Mouse (Mus musculus) liver, adult (tissue): ENCODE results near the gene Xrcc4.

ENCODE experiments used
- GATA4 ChIP-seq: IDR thresholded peaks from 2 replicates; pipeline ENCODE4 v1.6.1; 2014; ENCODE audit warnings: mild to moderate bottlenecking, low read length; ENCODE audit not compliant: insufficient replicate concordance

Xrcc4 gene

GRCm38 (mm10) chr13:89791475-89791874, 297.9 kb downstream of the Xrcc4 start:
- no peak for TF ChIP-seq GATA4

GRCm38 (mm10) chr13:89782886-89783285, 306.5 kb downstream of the Xrcc4 start:
- TF ChIP-seq GATA4 = no peak

GRCm38 (mm10) chr13:89780276-89780675, 309.1 kb downstream of the Xrcc4 start:
- TF ChIP-seq GATA4 = no peak

- no peak for TF ChIP-seq GATA4
Measured at GRCm38 (mm10) chr13:89779208-89779911, 310.0 kb downstream of the Xrcc4 start.

- TF ChIP-seq GATA4 = no peak
Measured at GRCm38 (mm10) chr13:89777764-89778163, 311.6 kb downstream of the Xrcc4 start.

GRCm38 (mm10) chr13:89777146-89777545, 312.3 kb downstream of the Xrcc4 start:
- no peak for TF ChIP-seq GATA4

GRCm38 (mm10) chr13:89766551-89766950, 322.9 kb downstream of the Xrcc4 start:
- TF ChIP-seq GATA4 = no peak

GRCm38 (mm10) chr13:89765966-89766365, 323.4 kb downstream of the Xrcc4 start:
- no peak for TF ChIP-seq GATA4

- TF ChIP-seq GATA4 = no peak
Measured at GRCm38 (mm10) chr13:89762339-89762738, 327.1 kb downstream of the Xrcc4 start.

- no peak for TF ChIP-seq GATA4
Measured at GRCm38 (mm10) chr13:89756347-89756746, 333.1 kb downstream of the Xrcc4 start.

GRCm38 (mm10) chr13:89743201-89743600, 346.2 kb downstream of the Xrcc4 start:
- no peak for TF ChIP-seq GATA4

GRCm38 (mm10) chr13:89742686-89743200, 346.7 kb downstream of the Xrcc4 start:
- no peak for TF ChIP-seq GATA4

- no peak for TF ChIP-seq GATA4
Measured at GRCm38 (mm10) chr13:89741766-89742685, 347.4 kb downstream of the Xrcc4 start, which contains the start of gene Vcan. Gene Vcan, minus strand, starts transcription at chr13:89742509.

- TF ChIP-seq GATA4 = no peak
Measured at GRCm38 (mm10) chr13:89741116-89741551, 348.3 kb downstream of the Xrcc4 start.

GRCm38 (mm10) chr13:89740243-89741115, 348.9 kb downstream of the Xrcc4 start:
- no peak for TF ChIP-seq GATA4
